Mouse (Mus musculus): ENCODE results near the gene Olfr691. TPM values are rescaled to one million over a fixed set of nuclear protein-coding genes. Genes with fewer than 3 reads are reported as not detected.

Olfr691 gene
- total RNA-seq, 2 experiments from 2014 or later, result not detected

Other genes starting within 250 kb of the Olfr691 start
- gene Olfr680-ps1, start 249.5 kb downstream of the Olfr691 start, total RNA-seq (2021), result not detected
- not detected for gene Olfr681, start 225.4 kb downstream of the Olfr691 start, total RNA-seq (2021)
- not detected for gene Olfr683, start 195.3 kb downstream of the Olfr691 start, total RNA-seq (2021)
- not detected for gene Olfr684, start 178.6 kb downstream of the Olfr691 start, total RNA-seq (2021)
- gene Olfr685, start 156.3 kb downstream of the Olfr691 start, total RNA-seq (2021), result not detected
- gene Olfr686, start 134.8 kb downstream of the Olfr691 start, total RNA-seq (2021), result not detected
- not detected for gene Olfr688, start 54.2 kb downstream of the Olfr691 start, total RNA-seq (2021)
- not detected for gene Olfr689, start 31.1 kb downstream of the Olfr691 start, total RNA-seq (2021)
- gene Olfr690, start 8.2 kb downstream of the Olfr691 start, total RNA-seq (2021), result not detected
- gene Olfr692, start 26.0 kb upstream of the Olfr691 start, total RNA-seq (2021), result not detected
- not detected for gene Gm5901, start 32.8 kb upstream of the Olfr691 start, total RNA-seq (2021)
- 10 to 100 TPM; 24.3 to 29.4 TPM for gene Fam160a2, start 57.8 kb upstream of the Olfr691 start, total RNA-seq (2021)
- gene Cnga4, start 62.3 kb upstream of the Olfr691 start, total RNA-seq (2021), result not detected
- gene Cckbr, start 83.5 kb upstream of the Olfr691 start, total RNA-seq (2021), result under 1 TPM in 1 of 2 experiments, not detected in 1; 0.12 TPM
- 10 to 100 TPM; 48.6 to 49.5 TPM for gene Cavin3, start 140.0 kb upstream of the Olfr691 start, total RNA-seq (2021)
- gene Smpd1, start 212.1 kb upstream of the Olfr691 start, total RNA-seq (2021), result 10 to 100 TPM; 59.2 to 68.1 TPM
- gene Apbb1, start 239.4 kb upstream of the Olfr691 start, total RNA-seq (2021), result 10 to 100 TPM; 19.6 to 25.2 TPM

Measured in adrenal gland, postnatal 10 days (tissue).